Mouse (Mus musculus) CH12.LX (cell line): ENCODE data around the gene Plcb3.

Experiments used
- BHLHE40 ChIP-seq: IDR thresholded peaks from 2 replicates; pipeline ENCODE4 v1.6.1; 2011; ENCODE audit warnings: mild to moderate bottlenecking, low read depth, low read length, improper control_type of control experiment
- CHD1 ChIP-seq: IDR thresholded peaks from 2 replicates; pipeline ENCODE4 v1.6.1; 2012; ENCODE audit warnings: low read depth, low read length, improper control_type of control experiment, inconsistent platforms
- CTCF ChIP-seq, 2 experiments: IDR thresholded peaks in 1 of 2; conservative IDR thresholded peaks in 1 of 2; 2 replicates each; pipeline ENCODE4 v1.5.1; 2011 to 2012; ENCODE audit warnings: low read depth in 2 of 2, low read length in 2 of 2, improper control_type of control experiment in 1 of 2, inconsistent platforms in 1 of 2, mild to moderate bottlenecking in 1 of 2, moderate library complexity in 1 of 2
- ELF1 ChIP-seq: IDR thresholded peaks from 2 replicates; pipeline ENCODE4 v1.6.1; 2014; ENCODE audit warnings: low read depth, mild to moderate bottlenecking, inconsistent platforms, low read length, improper control_type of control experiment
- EP300 ChIP-seq: IDR thresholded peaks from 2 replicates; pipeline ENCODE4 v1.6.1; 2011; ENCODE audit warnings: low read length, improper control_type of control experiment
- HCFC1 ChIP-seq: IDR thresholded peaks from 2 replicates; pipeline ENCODE4 v1.6.1; 2012; ENCODE audit warnings: low read depth, mild to moderate bottlenecking, inconsistent platforms, low read length, improper control_type of control experiment
- JUND ChIP-seq: conservative IDR thresholded peaks from 2 replicates; pipeline ENCODE4 v1.6.1; 2011; ENCODE audit warnings: low read depth, low read length, improper control_type of control experiment
- MYC ChIP-seq: IDR thresholded peaks from 2 replicates; pipeline ENCODE4 v1.6.1; 2011; ENCODE audit warnings: low read depth, mild to moderate bottlenecking, improper control_type of control experiment, low read length
- POLR2A ChIP-seq: IDR thresholded peaks from 2 replicates; pipeline ENCODE4 v1.6.1; 2011; ENCODE audit warnings: low read depth, mild to moderate bottlenecking, improper control_type of control experiment, low read length
- POLR2AphosphoS2 ChIP-seq: IDR thresholded peaks from 2 replicates; pipeline ENCODE4 v1.6.1; 2011; ENCODE audit warnings: low read depth, low read length, improper control_type of control experiment
- RAD21 ChIP-seq: IDR thresholded peaks from 2 replicates; pipeline ENCODE4 v1.6.1; 2011; ENCODE audit warnings: low read depth, mild to moderate bottlenecking, low read length, improper control_type of control experiment, moderate library complexity
- SIN3A ChIP-seq: IDR thresholded peaks from 2 replicates; pipeline ENCODE4 v1.6.1; 2012; ENCODE audit warnings: low read length, improper control_type of control experiment, inconsistent platforms
- TBP ChIP-seq: conservative IDR thresholded peaks from 2 replicates; pipeline ENCODE4 v1.6.1; 2011; ENCODE audit warnings: low read depth, low read length, improper control_type of control experiment
- UBTF ChIP-seq: IDR thresholded peaks from 2 replicates; pipeline ENCODE4 v1.6.1; 2012; ENCODE audit warnings: low read depth, mild to moderate bottlenecking, inconsistent platforms, low read length, improper control_type of control experiment, moderate library complexity

GRCm38 (mm10) chr19:7014481-7015135 lies 38.3 kb upstream of the Plcb3 start:
- no peak for TF ChIP-seq HCFC1
- no peak for TF ChIP-seq CTCF (conservative IDR thresholded peaks at IDR 0.05 in 1 of 2, IDR thresholded peaks at IDR 0.05 in 1 of 2; ENCODE audit: low read depth in 2 of 2, low read length in 2 of 2)
- no peak for TF ChIP-seq SIN3A
- TF ChIP-seq POLR2A = no peak
- no peak for TF ChIP-seq ELF1
- TF ChIP-seq JUND = no peak
- no peak for TF ChIP-seq UBTF
- no peak for TF ChIP-seq TBP
- no peak for TF ChIP-seq POLR2AphosphoS2
- TF ChIP-seq CHD1 = no peak
- TF ChIP-seq EP300 = no peak
- TF ChIP-seq RAD21 = no peak
- TF ChIP-seq MYC = no peak
- no peak for TF ChIP-seq BHLHE40
